Mouse (Mus musculus): ENCODE data around the gene Eif6.

DNA sequence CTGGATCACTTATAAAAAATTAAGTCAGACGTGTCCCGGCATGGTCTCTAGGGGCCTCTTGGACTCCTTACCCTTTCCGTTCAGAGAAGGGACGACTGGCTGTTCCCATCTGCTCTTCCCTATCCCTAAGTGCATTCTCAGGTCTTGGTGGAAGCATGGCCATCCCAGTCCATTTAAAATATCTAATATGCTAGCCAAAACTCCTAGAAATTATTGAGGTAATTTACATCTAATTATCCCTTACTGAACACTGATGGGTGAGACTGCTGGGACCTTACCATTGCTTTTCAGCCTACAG lies 49.1 kb downstream of the Eif6 start:
- TF ChIP-seq CTCF (IDR thresholded peaks at IDR 0.05; ENCODE audit: borderline replicate concordance, insufficient read depth, low read length) (no peak), POLR2A (IDR thresholded peaks at IDR 0.05; ENCODE audit: low read depth, low read length) (no peak)

Data from embryonic fibroblast, embryonic 13.5 days (primary cell).